Mouse (Mus musculus) ES-Bruce4 (cell line): Measurements from ENCODE around the gene Gm21987.

Experiments used
- CTCF ChIP-seq: IDR thresholded peaks from one replicate; pipeline ENCODE4 v1.8.1; 2011; ENCODE audit warnings: low read depth, low read length
- POLR2A ChIP-seq: IDR thresholded peaks from one replicate; pipeline ENCODE4 v1.8.1; 2011; ENCODE audit warnings: low read length; ENCODE audit not compliant: insufficient read depth

- TF ChIP-seq CTCF = no peak
- no peak for TF ChIP-seq POLR2A
These were observed 44.5 kb upstream of the Gm21987 start for GRCm38 (mm10) chr16:38302367-38302766.
